Mouse (Mus musculus): ENCODE measurements around the gene Rabgef1.

- TF ChIP-seq GATA1 (IDR thresholded peaks at IDR 0.05; ENCODE audit: borderline replicate concordance, low read length) (no peak), TAL1 (conservative IDR thresholded peaks at IDR 0.05; ENCODE audit: low read depth, low read length) (no peak), CTCF (IDR thresholded peaks at IDR 0.05; ENCODE audit: low read depth, low read length) (no peak), POLR2AphosphoS5 (IDR thresholded peaks at IDR 0.05; ENCODE audit: insufficient replicate concordance, low read depth, low read length) (no peak), GATA2 (IDR thresholded peaks at IDR 0.05; ENCODE audit: borderline replicate concordance, low read depth, low read length) (no peak)
Measured at GRCm38 (mm10) chr5:130187383-130187782, 15.8 kb downstream of the Rabgef1 start.

Data from G1E (cell line).